Mouse (Mus musculus) ES-Bruce4 (cell line): ENCODE measurements around the gene Castor1.

Experiments used
- CTCF ChIP-seq: IDR thresholded peaks from one replicate; pipeline ENCODE4 v1.8.1; 2011; ENCODE audit warnings: low read depth, low read length
- POLR2A ChIP-seq: IDR thresholded peaks from one replicate; pipeline ENCODE4 v1.8.1; 2011; ENCODE audit warnings: low read length; ENCODE audit not compliant: insufficient read depth

DNA sequence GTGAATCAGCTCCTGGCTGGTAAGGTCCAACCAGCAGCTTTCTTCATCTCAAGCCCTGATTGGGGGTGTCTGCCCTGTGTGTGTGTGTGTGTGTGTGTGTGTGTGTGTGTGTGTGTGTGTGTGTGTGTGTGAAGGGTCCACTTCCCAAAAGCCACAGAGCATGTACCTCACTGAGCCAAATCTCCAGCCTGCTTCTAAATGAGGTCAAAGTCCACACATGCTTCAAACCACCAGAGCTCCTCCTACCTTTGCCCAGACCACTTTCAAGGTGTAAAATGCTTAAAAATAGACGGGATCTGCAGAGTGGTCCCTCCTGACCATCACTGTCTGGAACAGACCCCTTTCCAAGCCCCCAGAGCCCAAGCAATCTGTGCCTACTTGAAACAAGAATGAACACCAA is 45.3 kb downstream of the Castor1 start:
- TF ChIP-seq CTCF (no peak), POLR2A (no peak)
